Mouse (Mus musculus) myocyte (in vitro differentiated cells): ENCODE data around the gene Arid4a.

Experiments used
- CEBPB ChIP-seq: IDR thresholded peaks from 2 replicates; pipeline ENCODE4 v1.6.1; 2011; ENCODE audit warnings: mild to moderate bottlenecking, moderate library complexity; ENCODE audit not compliant: poor library complexity, insufficient read depth, severe bottlenecking
- MYOG ChIP-seq, 3 experiments: IDR thresholded peaks; one replicate each; pipeline ENCODE4 v1.6.1; 2011; ENCODE audit warnings: control low read depth in 2 of 3, low read depth in 2 of 3, mild to moderate bottlenecking in 2 of 3; ENCODE audit not compliant: insufficient read length in 2 of 3, control insufficient read depth in 1 of 3, insufficient read depth in 1 of 3
- POLR2A ChIP-seq: IDR thresholded peaks from one replicate; pipeline ENCODE4 v1.6.1; 2011; ENCODE audit warnings: low read depth, mild to moderate bottlenecking, control low read depth, moderate library complexity; ENCODE audit not compliant: insufficient read length
- POLR2AphosphoS2 ChIP-seq: IDR thresholded peaks from one replicate; pipeline ENCODE4 v1.6.1; 2011; ENCODE audit warnings: low read depth, control low read depth; ENCODE audit not compliant: insufficient read length

- TF ChIP-seq POLR2AphosphoS2: no peak
- no peak for TF ChIP-seq CEBPB
- no peak for TF ChIP-seq POLR2A
- TF ChIP-seq MYOG (IDR thresholded peaks at IDR 0.05; ENCODE audit: control insufficient read depth in 1 of 3, insufficient read depth in 1 of 3, insufficient read length in 2 of 3, low read depth in 2 of 3): no peak
These were observed 36.7 kb downstream of the Arid4a start for GRCm38 (mm10) chr12:71052341-71052995.
